Mouse (Mus musculus): ENCODE measurements around the gene Cd81. TPM values are rescaled to one million over a fixed set of nuclear protein-coding genes. Genes with fewer than 3 reads are reported as not detected.

Gene Cd81
- polyA plus RNA-seq, 1 experiment, result 227 TPM

- WGBS, result 81% methylated on average over 2 of the region's 2 CpGs
Measured at GRCm38 (mm10) chr7:143065692-143066091, 13.2 kb downstream of the Cd81 start.

GRCm38 (mm10) chr7:143067469-143067868 is 14.9 kb downstream of the Cd81 start:
- H3K4me3 ChIP-seq (ENCODE audit: low read depth, low read length), result no peak overlapping the region
- H3K27me3 ChIP-seq (ENCODE audit: control insufficient read depth, insufficient read depth, low read length), result no peaks in the 10 kb centered on the region
- H3K36me3 ChIP-seq (ENCODE audit: control insufficient read depth, insufficient read depth, low read length), result peaks cover 37% of the 10 kb centered on the region
- H3K4me1 ChIP-seq (ENCODE audit: control insufficient read depth, insufficient read depth, insufficient read length, low read length), result peaks cover 19% of the 10 kb centered on the region
- no peak overlapping the region for H3K27ac ChIP-seq (ENCODE audit: insufficient read depth, low read depth, low read length)
- 79% methylated on average over 2 of the region's 2 CpGs for WGBS
- TF ChIP-seq POLR2A (IDR thresholded peaks at IDR 0.05; ENCODE audit: low read depth, low read length), result no peak
- no peak for TF ChIP-seq CTCF (IDR thresholded peaks at IDR 0.05; ENCODE audit: extremely low read depth, insufficient read length, insufficient replicate concordance, low read depth, low read length)

More at GRCm38 (mm10) chr7:143065692-143066091, 13.2 kb downstream of the Cd81 start:
- H3K27ac ChIP-seq (ENCODE audit: insufficient read depth, low read depth, low read length), result no peak overlapping the region
- H3K4me3 ChIP-seq (ENCODE audit: low read depth, low read length), result no peak overlapping the region
- H3K4me1 ChIP-seq (ENCODE audit: control insufficient read depth, insufficient read depth, insufficient read length, low read length), result peaks cover 20% of the 10 kb centered on the region
- H3K36me3 ChIP-seq (ENCODE audit: control insufficient read depth, insufficient read depth, low read length), result peaks cover 43% of the 10 kb centered on the region
- H3K27me3 ChIP-seq (ENCODE audit: control insufficient read depth, insufficient read depth, low read length), result no peaks in the 10 kb centered on the region
- TF ChIP-seq CTCF (IDR thresholded peaks at IDR 0.05; ENCODE audit: extremely low read depth, insufficient read length, insufficient replicate concordance, low read depth, low read length) (no peak), POLR2A (IDR thresholded peaks at IDR 0.05; ENCODE audit: low read depth, low read length) (no peak)

GRCm38 (mm10) chr7:143067897-143068296 is 15.4 kb downstream of the Cd81 start:
- no peak for TF ChIP-seq CTCF (IDR thresholded peaks at IDR 0.05; ENCODE audit: extremely low read depth, insufficient read length, insufficient replicate concordance, low read depth, low read length)
- no peak for TF ChIP-seq POLR2A (IDR thresholded peaks at IDR 0.05; ENCODE audit: low read depth, low read length)
- Histone ChIP-seq H3K4me3 (ENCODE audit: low read depth, low read length) (no peak overlapping the region), H3K36me3 (ENCODE audit: control insufficient read depth, insufficient read depth, low read length) (peaks cover 34% of the 10 kb centered on the region), H3K4me1 (ENCODE audit: control insufficient read depth, insufficient read depth, insufficient read length, low read length) (peaks cover 16% of the 10 kb centered on the region), H3K27me3 (ENCODE audit: control insufficient read depth, insufficient read depth, low read length) (no peaks in the 10 kb centered on the region), H3K27ac (ENCODE audit: insufficient read depth, low read depth, low read length) (no peak overlapping the region)
- 89% methylated on average over 3 of the region's 3 CpGs for WGBS

GRCm38 (mm10) chr7:143068316-143068881 is 15.9 kb downstream of the Cd81 start:
- peak overlapping the region; percentile 70 for H3K4me3 ChIP-seq (ENCODE audit: low read depth, low read length)
- peaks cover 16% of the 10 kb centered on the region for H3K4me1 ChIP-seq (ENCODE audit: control insufficient read depth, insufficient read depth, insufficient read length, low read length)
- peaks cover 30% of the 10 kb centered on the region for H3K36me3 ChIP-seq (ENCODE audit: control insufficient read depth, insufficient read depth, low read length)
- H3K27ac ChIP-seq (ENCODE audit: insufficient read depth, low read depth, low read length), result peak overlapping the region; percentile 38
- H3K27me3 ChIP-seq (ENCODE audit: control insufficient read depth, insufficient read depth, low read length), result no peaks in the 10 kb centered on the region
- 56% methylated on average over 13 of the region's 13 CpGs for WGBS
- TF ChIP-seq CTCF (IDR thresholded peaks at IDR 0.05; ENCODE audit: extremely low read depth, insufficient read length, insufficient replicate concordance, low read depth, low read length) (no peak), POLR2A (IDR thresholded peaks at IDR 0.05; ENCODE audit: low read depth, low read length) (no peak)

GRCm38 (mm10) chr7:143068882-143069591 is 16.5 kb downstream of the Cd81 start, which contains the start of gene Tssc4:
TSS of gene Tssc4 (plus strand) at chr7:143069249.
- Histone ChIP-seq H3K27me3 (ENCODE audit: control insufficient read depth, insufficient read depth, low read length) (no peaks in the 10 kb centered on the region), H3K4me3 (ENCODE audit: low read depth, low read length) (peak within 1 kb of the TSS; percentile 70), H3K4me1 (ENCODE audit: control insufficient read depth, insufficient read depth, insufficient read length, low read length) (peaks cover 16% of the 10 kb centered on the region), H3K27ac (ENCODE audit: insufficient read depth, low read depth, low read length) (peak within 1 kb of the TSS; percentile 38), H3K36me3 (ENCODE audit: control insufficient read depth, insufficient read depth, low read length) (peaks cover 26% of the 10 kb centered on the region)
- WGBS, result 1% methylated on average over 51 of the region's 51 CpGs
- TF ChIP-seq POLR2A (IDR thresholded peaks at IDR 0.05; ENCODE audit: low read depth, low read length), result peak; percentile 46
- TF ChIP-seq CTCF (IDR thresholded peaks at IDR 0.05; ENCODE audit: extremely low read depth, insufficient read length, insufficient replicate concordance, low read depth, low read length), result no peak

- H3K4me1 ChIP-seq (ENCODE audit: control insufficient read depth, insufficient read depth, insufficient read length, low read length), result peaks cover 16% of the 10 kb centered on the region
- TF ChIP-seq POLR2A (IDR thresholded peaks at IDR 0.05; ENCODE audit: low read depth, low read length) (no peak), CTCF (IDR thresholded peaks at IDR 0.05; ENCODE audit: extremely low read depth, insufficient read length, insufficient replicate concordance, low read depth, low read length) (no peak)
- no peaks in the 10 kb centered on the region for H3K27me3 ChIP-seq (ENCODE audit: control insufficient read depth, insufficient read depth, low read length)
- peak overlapping the region; percentile 70 for H3K4me3 ChIP-seq (ENCODE audit: low read depth, low read length)
- peaks cover 22% of the 10 kb centered on the region for H3K36me3 ChIP-seq (ENCODE audit: control insufficient read depth, insufficient read depth, low read length)
- H3K27ac ChIP-seq (ENCODE audit: insufficient read depth, low read depth, low read length), result peak overlapping the region; percentile 20
- WGBS, result 6% methylated on average over 30 of the region's 30 CpGs
Measured at GRCm38 (mm10) chr7:143069751-143070400, 17.3 kb downstream of the Cd81 start.

Measured in small intestine, adult 2 months (tissue).